ENCODE assay signal across 23 mouse cellular contexts in genomic region chr7:125549916-125550315, GRCm38 (mm10). TPM values are rescaled to one million over a fixed set of nuclear protein-coding genes. Genes with fewer than 3 reads are reported as not detected.
A peak's percentile ranks its signal among the peaks of the same experiment; 100 is the strongest.
DNase-seq lines count a peak whose midpoint lies in the region; ATAC-seq lines count a peak whose summit lies in the region.
"Had no signal": no experiment of that assay in that cellular context is flagged by ENCODE, and none has a peak within 500 bp of the region (broad histone marks: within the 10 kb centered on the region; RNA-seq: fewer than 3 reads in every experiment).

No protein-coding gene starts in this region.

- peak; percentile 3 for DNase-seq in gastrocnemius, postnatal 25 days
- DNase-seq in gastrocnemius, postnatal 36 days: no peak
- no peak for DNase-seq in heart, adult 18-20 months
- no peak for DNase-seq in lung, postnatal 36 days
- DNase-seq: cerebellum, adult 11 months; cerebellum, adult 9-10 months; cerebellum, postnatal 36 days; heart, postnatal 14 days; kidney, adult 9 months; midbrain, embryonic 14.5 days; retina, postnatal 1 day; right cerebral cortex, postnatal 14 days; thymus, postnatal 4 days had no signal

- H3K4me1 ChIP-seq in heart, embryonic 15.5 days (replicated peaks): peaks cover 40% of the 10 kb centered on the region
- H3K4me1 ChIP-seq in lung, embryonic 15.5 days: peaks cover 33% of the 10 kb centered on the region

- no peaks in the 10 kb centered on the region for H3K9me3 ChIP-seq in heart, embryonic 15.5 days (replicated peaks)
- H3K9me3 ChIP-seq in lung, embryonic 15.5 days: no peaks in the 10 kb centered on the region
- H3K9me3 ChIP-seq: forebrain, embryonic 13.5 days; hindbrain, embryonic 12.5 days; limb, embryonic 12.5 days; liver, embryonic 15.5 days; neural tube, embryonic 15.5 days had no signal

- no peaks in the 10 kb centered on the region for H3K36me3 ChIP-seq in heart, embryonic 15.5 days
- H3K36me3 ChIP-seq in lung, embryonic 15.5 days: no peaks in the 10 kb centered on the region
- H3K36me3 ChIP-seq: hindbrain, embryonic 12.5 days; limb, embryonic 12.5 days; liver, embryonic 15.5 days; neural tube, embryonic 15.5 days had no signal

- 70% methylated on average over 8 of the region's 8 CpGs for WGBS in heart, embryonic 15.5 days
- WGBS in lung, embryonic 15.5 days: 78% methylated on average over 8 of the region's 8 CpGs

- intact Hi-C loops in gastrocnemius, postnatal 36 days (cut with DNase I): loop anchor here (5.0 kb wide), 1 partner anchor 58 kb away; the partner anchor contains the start of gene Nsmce1

- 0 out of 2 replicates have a peak, but pooled peaks cover 6% of the 10 kb centered on the region for H3K27me3 ChIP-seq in heart, embryonic 15.5 days
- H3K27me3 ChIP-seq in lung, embryonic 15.5 days: no peaks in the 10 kb centered on the region

- H3K9ac ChIP-seq in heart, embryonic 15.5 days: no peak overlapping the region
- no peak overlapping the region for H3K9ac ChIP-seq in lung, embryonic 15.5 days
- H3K9ac ChIP-seq: forebrain, embryonic 13.5 days; hindbrain, embryonic 12.5 days; limb, embryonic 12.5 days; liver, embryonic 15.5 days; neural tube, embryonic 15.5 days had no signal

- ATAC-seq in heart, embryonic 15.5 days (replicated peaks; ENCODE audit: insufficient number of reproducible peaks, insufficient read depth, low FRiP score, low read depth): no peak
- ATAC-seq in lung, embryonic 15.5 days (ENCODE audit: borderline replicate concordance, extremely low read depth, low FRiP score, low TSS enrichment): no peak
- ATAC-seq: CD4-positive, CD25-positive, alpha-beta regulatory T cell, adult 4 months; forebrain, embryonic 13.5 days; hindbrain, postnatal 0 days; intestine, postnatal 0 days had no signal

- peak overlapping the region; percentile 61; the same call in 1 of the 2 replicates for H3K27ac ChIP-seq in heart, embryonic 15.5 days
- H3K27ac ChIP-seq in lung, embryonic 15.5 days: peak overlapping the region; percentile 61
- H3K27ac ChIP-seq: forebrain, embryonic 13.5 days; hindbrain, embryonic 12.5 days; hindbrain, postnatal 0 days; limb, embryonic 12.5 days; neural tube, embryonic 15.5 days had no signal

- H3K4me3 ChIP-seq in heart, embryonic 15.5 days: no peak overlapping the region
- H3K4me3 ChIP-seq in lung, embryonic 15.5 days: no peak overlapping the region
- H3K4me3 ChIP-seq: forebrain, embryonic 13.5 days; hindbrain, embryonic 12.5 days; limb, embryonic 12.5 days; liver, embryonic 15.5 days; neural tube, embryonic 15.5 days had no signal

- H3K4me2 ChIP-seq in heart, embryonic 15.5 days: no peak overlapping the region
- no peak overlapping the region for H3K4me2 ChIP-seq in lung, embryonic 15.5 days
- H3K4me2 ChIP-seq: forebrain, embryonic 13.5 days; hindbrain, embryonic 12.5 days; limb, embryonic 12.5 days; liver, embryonic 15.5 days; neural tube, embryonic 15.5 days had no signal

RNA-seq across cellular contexts. Expression of gene Il4ra, which starts 2.0 kb away (rescaled TPM):
- total RNA-seq in gastrocnemius, postnatal 25 days (2021): 1 to 10 TPM; 4.3 to 4.7 TPM
- 1 to 10 TPM; 4.7 to 6.2 TPM for total RNA-seq in gastrocnemius, postnatal 36 days (2021)
- 4.5 and 8.4 TPM in 2 replicates for polyA plus RNA-seq in heart, embryonic 15.5 days (2015; fragmentation: Nextera tagmentation; extraction: Ambion mirVana)
- 10 to 100 TPM; 17.0 to 23.6 TPM for total RNA-seq in heart, adult 18-20 months (2021)
- polyA plus RNA-seq in lung, embryonic 15.5 days (2015; fragmentation: Nextera tagmentation; extraction: Ambion mirVana): 15.3 and 16.5 TPM in 2 replicates

RNA-seq across cellular contexts. Expression of gene Il21r, which starts 53.3 kb away (rescaled TPM):
- under 1 TPM; 0.15 to 0.27 TPM for total RNA-seq in gastrocnemius, postnatal 25 days (2021)
- under 1 TPM in 1 of 2 experiments, not detected in 1; 0.59 TPM for total RNA-seq in gastrocnemius, postnatal 36 days (2021)
- polyA plus RNA-seq in heart, embryonic 15.5 days (2015; fragmentation: Nextera tagmentation; extraction: Ambion mirVana): 0.20 and 1.1 TPM in 2 replicates
- total RNA-seq in heart, adult 18-20 months (2021): 1 to 10 TPM in 1 of 2 experiments, under 1 TPM in 1; 0.47 to 2.9 TPM
- 0.30 and 0.74 TPM in 2 replicates for polyA plus RNA-seq in lung, embryonic 15.5 days (2015; fragmentation: Nextera tagmentation; extraction: Ambion mirVana)

RNA-seq across cellular contexts. Expression of gene Nsmce1, which starts 58.5 kb away (rescaled TPM):
- total RNA-seq in gastrocnemius, postnatal 25 days (2021): 1 to 10 TPM; 9.3 TPM
- 10 to 100 TPM in 1 of 2 experiments, 1 to 10 TPM in 1; 8.6 to 10.8 TPM for total RNA-seq in gastrocnemius, postnatal 36 days (2021)
- 93.4 and 103 TPM in 2 replicates for polyA plus RNA-seq in heart, embryonic 15.5 days (2015; fragmentation: Nextera tagmentation; extraction: Ambion mirVana)
- 10 to 100 TPM; 32.3 to 35.1 TPM for total RNA-seq in heart, adult 18-20 months (2021)
- 157 and 164 TPM in 2 replicates for polyA plus RNA-seq in lung, embryonic 15.5 days (2015; fragmentation: Nextera tagmentation; extraction: Ambion mirVana)
